Comparison of ENCODE assay signal across 8 mouse cellular contexts in the genomic region with DNA sequence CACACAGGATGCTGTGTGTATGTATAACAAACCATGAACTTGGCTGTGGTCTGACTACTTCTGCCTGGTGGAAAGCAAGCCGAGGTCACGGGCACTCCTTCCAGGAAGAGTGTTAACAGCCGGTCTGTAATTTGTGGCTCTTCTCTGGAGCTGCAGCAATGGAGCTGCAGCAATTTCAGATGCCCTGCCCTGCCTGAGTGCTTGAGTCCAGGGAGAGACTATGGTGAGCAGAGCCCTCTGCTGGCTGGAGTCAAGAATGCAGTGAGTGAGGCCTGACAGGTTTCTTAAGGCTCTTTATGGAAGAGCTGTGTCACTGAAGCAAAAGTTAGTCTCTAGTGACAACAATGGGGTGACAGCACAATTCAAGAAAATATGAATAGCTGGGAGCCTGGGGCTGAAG.
DNase-seq lines count a peak whose midpoint lies in the region; ATAC-seq and TF ChIP-seq lines count a peak whose summit lies in the region.

No protein-coding gene starts in this region.

- no peak overlapping the region for H3K4me2 ChIP-seq in hindbrain, postnatal 0 days (ENCODE audit: low read depth, low read length)

- peak; percentile 99 for TF ChIP-seq CTCF in hindbrain, postnatal 0 days (IDR thresholded peaks at IDR 0.05; ENCODE audit: low read depth)

- H3K36me3 ChIP-seq in hindbrain, postnatal 0 days (ENCODE audit: insufficient read depth, low read length), result no peaks in the 10 kb centered on the region

- H3K27ac ChIP-seq in hindbrain, postnatal 0 days, result no peak overlapping the region

- no peaks in the 10 kb centered on the region for H3K9me3 ChIP-seq in hindbrain, postnatal 0 days (ENCODE audit: low read length)

- H3K27me3 ChIP-seq in hindbrain, postnatal 0 days (ENCODE audit: insufficient read depth, low read length), result no peaks in the 10 kb centered on the region

- H3K4me3 ChIP-seq in hindbrain, postnatal 0 days (ENCODE audit: low read length), result no peak overlapping the region

- WGBS in hindbrain, postnatal 0 days, result 2% methylated on average over 3 of the region's 3 CpGs

- no peak overlapping the region for H3K9ac ChIP-seq in hindbrain, postnatal 0 days (replicated peaks; ENCODE audit: low read length)

- DNase-seq in WW6 (ENCODE audit: low read depth, low spot score), result peak; percentile 54
- peak; percentile 91 to 96 for DNase-seq in cerebellum, postnatal 36 days
- DNase-seq in gastrocnemius, adult 8-10 months (ENCODE audit: low spot score in 2 of 2), result peak; percentile 76 to 81
- peak; percentile 96 for DNase-seq in hindbrain, postnatal 0 days (ENCODE audit: low spot score)
- DNase-seq in left cerebral cortex, adult 18-20 months (ENCODE audit: low spot score in 2 of 2), result peak; percentile 90 to 95
- DNase-seq in right cerebral cortex, postnatal 36 days (ENCODE audit: low spot score in 2 of 2), result peak; percentile 85 to 88
- DNase-seq in urinary bladder, postnatal 4 days (ENCODE audit: low spot score in 2 of 2), result peak; percentile 77 to 88

- 0 out of 2 replicates have a peak, but pooled peaks cover 5% of the 10 kb centered on the region for H3K4me1 ChIP-seq in hindbrain, postnatal 0 days (ENCODE audit: insufficient read depth, low read length)

- ATAC-seq in hindbrain, postnatal 0 days, result peak; percentile 82
- ATAC-seq in megakaryocyte-erythroid progenitor cell, adult 5-6 weeks (replicated peaks; ENCODE audit: low FRiP score, low TSS enrichment, poor library complexity, severe bottlenecking), result peak; percentile 93
